Mouse (Mus musculus) megakaryocyte progenitor cell, adult 5-6 weeks (primary cell): ENCODE measurements around the gene Spag4. TPM values are rescaled to one million over a fixed set of nuclear protein-coding genes. Genes with fewer than 3 reads are reported as not detected.
A peak's percentile ranks its signal among the peaks of the same experiment; 100 is the strongest.
"Not testable (repeated sequence)": the region's sequence is repeated elsewhere in the genome, so short reads cannot be mapped to it uniquely, and the experiment has no call there.

Source experiments
- ATAC-seq: replicated peaks from 2 replicates; pipeline ENCODE4 v1.8.0; 2016; ENCODE audit warnings: mild to moderate bottlenecking, moderate TSS enrichment, inconsistent platforms; ENCODE audit not compliant: poor library complexity
- total RNA-seq, 2 experiments: library from RNA; stranded (forward) in 1 of 2; stranded (reverse) in 1 of 2; fragments of 157-497, 149-512 nt in 1 of 2; fragments of 200-1000 nt in 1 of 2; gene quantifications; 2 replicates each; pipeline versions ENCODE4 v1.2.3 to v1.2.4; 2015 to 2017

Spag4 gene
- total RNA-seq, 2 experiments from 2014 or later = 1.3 to 2.6 TPM

DNA sequence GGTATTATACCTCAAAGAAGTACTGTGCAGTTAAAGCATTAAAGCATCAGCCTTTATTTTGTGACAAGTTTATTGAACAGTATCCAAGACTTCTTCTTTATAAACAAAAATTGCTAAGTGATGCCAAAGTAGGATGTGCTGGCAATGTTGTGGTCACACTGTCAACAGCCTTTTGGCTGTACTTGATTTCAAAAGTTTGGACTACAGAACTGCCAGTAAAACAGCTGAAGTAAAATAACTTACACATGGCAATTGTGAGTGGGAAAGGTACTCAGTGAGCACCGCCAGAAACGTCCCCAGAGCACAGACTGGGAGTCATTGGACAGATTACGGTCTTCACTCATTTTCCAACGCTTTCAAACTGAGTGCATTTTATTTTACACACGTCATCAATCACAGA is 27.0 kb downstream of the Spag4 start:
- no peak for ATAC-seq

DNA sequence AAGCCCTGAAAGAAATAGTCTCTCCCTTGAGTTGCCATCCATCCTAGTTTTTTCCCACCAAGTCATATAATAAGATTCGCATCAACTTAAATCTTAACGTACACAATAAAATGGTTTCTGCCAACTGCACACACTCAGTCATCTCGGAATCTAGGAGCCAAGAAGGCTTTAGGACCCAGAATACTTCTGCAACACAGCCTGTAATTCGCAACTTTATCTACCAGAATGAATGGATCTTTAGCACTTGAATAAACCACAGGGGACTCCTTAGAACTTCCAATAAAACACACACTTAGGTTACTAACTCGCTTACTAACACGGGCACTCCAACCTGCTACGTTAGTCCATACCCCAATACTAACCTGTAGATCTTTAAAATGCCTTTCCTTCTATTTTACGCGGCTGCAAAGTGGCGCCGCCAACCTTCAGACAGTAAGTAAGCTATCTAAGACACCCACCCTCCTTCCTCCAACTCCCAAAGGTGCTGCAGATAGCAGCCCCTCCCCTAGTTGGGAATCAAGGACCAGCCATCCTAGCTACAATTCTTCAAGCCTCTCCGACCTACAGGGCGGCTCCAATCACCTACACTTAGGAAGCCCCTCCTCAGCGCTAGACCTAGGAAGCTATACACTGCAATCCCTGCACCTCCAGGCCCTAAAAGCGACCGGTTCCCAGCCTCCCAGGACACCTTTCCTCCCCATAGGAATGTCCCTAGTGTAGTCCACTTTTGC is 45.8 kb downstream of the Spag4 start:
- ATAC-seq = peak; percentile 41

DNA sequence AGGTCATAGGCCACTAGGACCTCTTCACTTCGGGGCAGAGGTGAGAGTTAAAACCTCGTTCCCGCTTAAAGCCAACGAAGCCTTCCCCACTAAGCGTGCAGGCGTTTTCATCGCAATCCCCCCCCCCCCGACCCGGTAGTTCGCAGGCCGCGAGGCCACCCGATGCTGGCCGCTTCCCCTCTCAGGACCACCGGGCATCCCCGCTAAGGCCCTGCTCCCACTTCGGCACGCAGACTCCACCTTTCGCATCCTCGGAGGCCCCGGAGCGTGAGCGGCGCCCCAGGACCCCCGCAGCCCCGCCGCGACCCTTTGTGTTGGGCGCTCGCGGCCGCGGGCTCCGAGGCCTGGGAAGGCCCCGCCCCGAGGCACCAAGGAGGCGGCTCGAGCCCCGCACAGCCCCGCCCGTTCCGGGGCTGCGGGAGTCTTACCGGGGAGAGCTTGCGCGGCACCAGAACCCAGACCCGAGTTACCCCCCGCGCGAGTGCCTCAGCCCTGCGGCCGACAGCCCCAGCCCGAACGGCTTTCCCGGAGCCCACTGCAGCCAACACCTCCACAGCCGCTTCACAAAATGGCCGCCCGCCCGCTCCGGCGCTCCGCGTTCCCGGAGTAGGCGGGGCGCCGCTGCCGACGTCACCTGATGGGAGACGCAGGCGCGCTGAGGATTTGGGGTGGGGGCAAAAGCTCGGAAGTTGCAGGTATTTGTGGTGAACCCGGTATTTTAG is 46.5 kb downstream of the Spag4 start, which contains the start of the genes Cpne1 and Rbm12:
TSS of gene Cpne1 (minus strand) at position 608 of the 722 bp plus-strand sequence.
TSS of gene Rbm12 (minus strand) at position 621 of the 722 bp plus-strand sequence.
- ATAC-seq = peak; percentile 85

DNA sequence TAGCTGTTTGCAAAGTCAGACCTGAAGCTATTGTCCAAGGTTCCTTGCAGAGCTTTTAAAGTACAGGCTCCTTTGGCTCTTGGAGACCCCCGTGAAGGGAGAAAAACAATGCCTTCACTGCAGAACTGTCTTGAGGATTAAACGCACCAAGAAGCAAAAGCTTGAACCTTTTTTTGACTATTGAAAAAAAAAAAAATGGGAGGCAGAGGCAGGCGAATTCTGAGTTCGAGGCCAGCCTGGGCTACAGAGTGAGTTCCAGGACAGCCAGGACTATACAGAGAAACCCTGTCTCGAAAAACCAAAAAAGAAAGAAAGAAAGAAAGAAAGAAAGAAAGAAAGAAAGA is 47.1 kb downstream of the Spag4 start:
- not testable (repeated sequence) for ATAC-seq

DNA sequence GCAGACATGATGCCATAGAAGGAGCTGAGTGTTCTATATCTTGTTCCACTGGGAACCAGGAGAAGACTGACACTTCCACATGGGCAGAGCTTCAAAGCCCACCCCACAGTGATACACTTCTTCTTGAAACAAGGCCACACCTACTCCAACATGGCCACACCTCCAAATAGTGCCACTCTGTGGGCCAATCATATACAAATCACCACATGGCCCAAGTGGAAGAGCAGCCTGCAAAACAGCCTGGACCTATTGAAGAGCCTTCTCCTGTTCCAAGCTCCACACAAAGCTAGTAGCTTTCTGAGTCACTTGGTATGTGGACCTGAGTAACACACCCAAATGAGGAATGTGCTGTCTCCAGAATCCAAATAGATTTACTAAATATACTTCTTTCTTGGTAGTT is 54.6 kb downstream of the Spag4 start:
- no peak for ATAC-seq

Other genes with a start within 250 kb of the Spag4 start
- gene BC029722, start 245.7 kb upstream of the Spag4 start, total RNA-seq (2015) = 13.2 and 18.8 TPM in 2 replicates
- gene BC029722, start 245.7 kb upstream of the Spag4 start, total RNA-seq (2017) = 13.2 and 14.8 TPM in 2 replicates
- 261 and 264 TPM in 2 replicates for gene Eif6, start 238.2 kb upstream of the Spag4 start, total RNA-seq (2015)
- 58.5 and 84.7 TPM in 2 replicates for gene Eif6, start 238.2 kb upstream of the Spag4 start, total RNA-seq (2017)
- not detected in 2 replicates for gene Fam83c, start 230.3 kb upstream of the Spag4 start, total RNA-seq (2015)
- not detected in 2 replicates for gene Fam83c, start 230.3 kb upstream of the Spag4 start, total RNA-seq (2017)
- 39.6 and 40.4 TPM in 2 replicates for gene Uqcc1, start 134.9 kb upstream of the Spag4 start, total RNA-seq (2015)
- 51.5 and 55.1 TPM in 2 replicates for gene Uqcc1, start 134.9 kb upstream of the Spag4 start, total RNA-seq (2017)
- not detected in 2 replicates for gene Gm15557, start 124.4 kb upstream of the Spag4 start, total RNA-seq (2015)
- gene Gm15557, start 124.4 kb upstream of the Spag4 start, total RNA-seq (2017) = not detected in 2 replicates
- not detected in 2 replicates for gene Gdf5, start 119.8 kb upstream of the Spag4 start, total RNA-seq (2015)
- not detected in 2 replicates for gene Gdf5, start 119.8 kb upstream of the Spag4 start, total RNA-seq (2017)
- gene Cep250, start 108.7 kb upstream of the Spag4 start, total RNA-seq (2015) = 9.6 and 12.7 TPM in 2 replicates
- 30.7 and 44.6 TPM in 2 replicates for gene Cep250, start 108.7 kb upstream of the Spag4 start, total RNA-seq (2017)
- gene 6430550D23Rik, start 57.2 kb upstream of the Spag4 start, total RNA-seq (2015) = 0.10 and 0.74 TPM in 2 replicates
- 0.20 and 0.92 TPM in 2 replicates for gene 6430550D23Rik, start 57.2 kb upstream of the Spag4 start, total RNA-seq (2017)
- gene Ergic3, start 57.1 kb upstream of the Spag4 start, total RNA-seq (2015) = 206 and 246 TPM in 2 replicates
- 65.3 and 76.8 TPM in 2 replicates for gene Ergic3, start 57.1 kb upstream of the Spag4 start, total RNA-seq (2017)
- gene Fer1l4, start 12.2 kb upstream of the Spag4 start, total RNA-seq (2015) = not detected in 2 replicates
- not detected in 2 replicates for gene Fer1l4, start 12.2 kb upstream of the Spag4 start, total RNA-seq (2017)
- gene Cpne1, start 46.8 kb downstream of the Spag4 start, total RNA-seq (2015) = 36.8 and 39.2 TPM in 2 replicates
- 22.1 and 26.1 TPM in 2 replicates for gene Cpne1, start 46.8 kb downstream of the Spag4 start, total RNA-seq (2017)
- 34.4 and 44.8 TPM in 2 replicates for gene Rbm12, start 46.8 kb downstream of the Spag4 start, total RNA-seq (2015)
- gene Rbm12, start 46.8 kb downstream of the Spag4 start, total RNA-seq (2017) = 33.6 and 59.0 TPM in 2 replicates
- 1.6 and 6.4 TPM in 2 replicates for gene Gm28036, start 61.9 kb downstream of the Spag4 start, total RNA-seq (2015)
- gene Gm28036, start 61.9 kb downstream of the Spag4 start, total RNA-seq (2017) = 23.1 and 25.5 TPM in 2 replicates
- gene Romo1, start 78.9 kb downstream of the Spag4 start, total RNA-seq (2015) = 104 and 134 TPM in 2 replicates
- 13.2 and 27.2 TPM in 2 replicates for gene Romo1, start 78.9 kb downstream of the Spag4 start, total RNA-seq (2017)
- gene Nfs1, start 79.0 kb downstream of the Spag4 start, total RNA-seq (2015) = 54.3 and 71.4 TPM in 2 replicates
- 32.4 and 35.0 TPM in 2 replicates for gene Nfs1, start 79.0 kb downstream of the Spag4 start, total RNA-seq (2017)
- gene Rbm39, start 115.1 kb downstream of the Spag4 start, total RNA-seq (2015) = 515 and 549 TPM in 2 replicates
- 502 and 605 TPM in 2 replicates for gene Rbm39, start 115.1 kb downstream of the Spag4 start, total RNA-seq (2017)
- 42.8 and 46.8 TPM in 2 replicates for gene Phf20, start 131.3 kb downstream of the Spag4 start, total RNA-seq (2015)
- gene Phf20, start 131.3 kb downstream of the Spag4 start, total RNA-seq (2017) = 53.8 and 61.2 TPM in 2 replicates
- 2.7 TPM in 2 replicates for gene Cnbd2, start 247.1 kb downstream of the Spag4 start, total RNA-seq (2015)
- 3.6 and 4.9 TPM in 2 replicates for gene Cnbd2, start 247.1 kb downstream of the Spag4 start, total RNA-seq (2017)
- 1.8 and 4.2 TPM in 2 replicates for gene Scand1, start 247.5 kb downstream of the Spag4 start, total RNA-seq (2015)
- gene Scand1, start 247.5 kb downstream of the Spag4 start, total RNA-seq (2017) = 5.6 and 17.2 TPM in 2 replicates